Mouse (Mus musculus) stomach, embryonic 16.5 days (tissue): Measurements from ENCODE around the gene Tmem44. TPM values are rescaled to one million over a fixed set of nuclear protein-coding genes. Genes with fewer than 3 reads are reported as not detected.
"Not testable (repeated sequence)": the region's sequence is repeated elsewhere in the genome, so short reads cannot be mapped to it uniquely, and the experiment has no call there.

Experiments used
- ATAC-seq: fragments of 200-750 bp; cut with Nextera tagmentation; 2 replicates; pipeline ENCODE4 v1.8.0; 2017; ENCODE audit warnings: moderate number of reproducible peaks, moderate TSS enrichment; ENCODE audit not compliant: insufficient read depth, low FRiP score
- H3K27ac ChIP-seq: fragments of 300-500 bp; sonication (generic); 2 replicates; pipeline ENCODE4 v1.5.1; 2014; ENCODE audit warnings: low read length
- H3K27me3 ChIP-seq: fragments of 300-500 bp; sonication (generic); 2 replicates; pipeline ENCODE4 v1.6.1; 2014; ENCODE audit warnings: low read length, control low read depth, mixed read lengths; ENCODE audit not compliant: control insufficient read depth, insufficient read depth
- H3K36me3 ChIP-seq: fragments of 300-500 bp; sonication (generic); 2 replicates; pipeline ENCODE4 v1.6.1; 2014; ENCODE audit warnings: low read length; ENCODE audit not compliant: control insufficient read depth, insufficient read depth
- H3K4me1 ChIP-seq: fragments of 300-500 bp; sonication (generic); 2 replicates; pipeline ENCODE4 v1.6.1; 2014; ENCODE audit warnings: low read length, control low read depth, mixed read lengths; ENCODE audit not compliant: control insufficient read depth, insufficient read depth
- H3K4me2 ChIP-seq: fragments of 300-500 bp; sonication (generic); 2 replicates; pipeline ENCODE4 v1.6.1; 2014; ENCODE audit warnings: low read depth, low read length, mixed read lengths
- H3K4me3 ChIP-seq: fragments of 300-500 bp; sonication (generic); replicated peaks from 2 replicates; pipeline ENCODE4 v1.5.1; 2014; ENCODE audit warnings: mild to moderate bottlenecking, low read length
- H3K9ac ChIP-seq: fragments of 300-500 bp; sonication (generic); 2 replicates; pipeline ENCODE4 v1.6.1; 2014; ENCODE audit warnings: low read length
- H3K9me3 ChIP-seq: fragments of 300-500 bp; sonication (generic); replicated peaks from 2 replicates; pipeline ENCODE4 v1.6.1; 2016; ENCODE audit warnings: low read length, control low read depth; ENCODE audit not compliant: control insufficient read depth
- WGBS: fragments of 180-500 bp; shearing (Covaris S2); extraction: QIAGEN DNeasy Blood & Tissue Kit; methylation state at CpG from one replicate; pipeline ENCODE4 v1.1.7; 2014; 5-methylcytosine and 5-hydroxymethylcytosine counted together
- polyA plus RNA-seq: library from polyadenylated mRNA; unstranded; fragments of >200 nt; fragmentation: Nextera tagmentation; extraction: Ambion mirVana; gene quantifications from 2 replicates; pipeline ENCODE4 v1.2.1, GENCODE M21; 2015

Tmem44 gene
- polyA plus RNA-seq, 1 experiment from 2014 or later = 11.0 TPM

- Histone ChIP-seq H3K9ac (no peak overlapping the region), H3K36me3 (no peaks in the 10 kb centered on the region), H3K9me3 (no peaks in the 10 kb centered on the region), H3K27ac (no peak overlapping the region), H3K4me2 (no peak overlapping the region), H3K27me3 (no peaks in the 10 kb centered on the region), H3K4me1 (0 out of 2 replicates have a peak, but pooled peaks cover 3% of the 10 kb centered on the region), H3K4me3 (no peak overlapping the region)
- 56% methylated on average over 3 of the region's 3 CpGs for WGBS
- ATAC-seq = no peak
Measured at GRCm38 (mm10) chr16:30477006-30477405, 73.6 kb downstream of the Tmem44 start.

DNA sequence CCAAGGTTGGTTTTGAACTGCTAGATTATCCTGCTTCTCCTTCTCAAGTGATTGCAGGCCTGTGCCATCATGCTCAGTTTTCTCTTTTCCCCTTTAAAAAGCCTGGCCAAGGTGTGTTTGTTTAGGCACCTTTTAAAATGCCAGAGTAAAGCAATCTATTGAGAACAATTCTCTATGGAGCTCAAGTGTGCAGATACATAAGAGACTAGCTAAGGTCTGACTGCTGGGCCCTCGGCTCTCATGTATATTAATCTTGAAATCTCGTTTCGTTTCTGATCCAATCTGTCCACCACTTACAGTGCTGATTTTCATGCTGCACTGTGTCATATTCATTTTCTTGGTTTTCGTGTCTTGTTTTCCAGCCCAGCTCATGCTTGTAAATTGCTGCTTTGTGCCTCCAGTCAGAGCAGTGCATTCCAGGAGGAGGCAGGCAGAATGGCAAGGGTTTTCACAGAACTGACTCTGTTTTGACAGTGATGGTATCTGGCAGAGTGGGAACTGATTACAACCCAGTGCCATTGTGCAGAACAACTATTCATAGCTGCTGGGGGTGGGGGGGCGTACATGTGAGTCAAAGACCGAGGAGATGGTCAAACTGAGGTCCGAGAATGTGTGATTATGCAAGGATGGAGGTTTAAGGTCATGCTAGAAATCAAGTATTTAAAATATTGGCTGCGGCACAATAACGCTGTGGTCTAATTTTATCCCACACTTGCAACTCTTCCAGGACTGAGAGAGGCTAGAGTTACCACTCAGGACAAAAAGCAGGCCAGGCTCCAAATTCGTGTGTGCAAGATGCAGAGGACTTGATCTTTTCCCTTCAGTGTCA, 74.8 kb downstream of the Tmem44 start:
- H3K27ac ChIP-seq = no peak overlapping the region
- H3K4me1 ChIP-seq = 0 out of 2 replicates have a peak, but pooled peaks cover 3% of the 10 kb centered on the region
- no peak overlapping the region for H3K4me3 ChIP-seq
- WGBS = 48% methylated on average over 10 of the region's 10 CpGs
- no peaks in the 10 kb centered on the region for H3K27me3 ChIP-seq
- no peak overlapping the region for H3K4me2 ChIP-seq
- no peak for ATAC-seq
- H3K36me3 ChIP-seq = no peaks in the 10 kb centered on the region
- peaks cover 4% of the 10 kb centered on the region; the same call in 1 of the 2 replicates for H3K9me3 ChIP-seq
- H3K9ac ChIP-seq = no peak overlapping the region

DNA sequence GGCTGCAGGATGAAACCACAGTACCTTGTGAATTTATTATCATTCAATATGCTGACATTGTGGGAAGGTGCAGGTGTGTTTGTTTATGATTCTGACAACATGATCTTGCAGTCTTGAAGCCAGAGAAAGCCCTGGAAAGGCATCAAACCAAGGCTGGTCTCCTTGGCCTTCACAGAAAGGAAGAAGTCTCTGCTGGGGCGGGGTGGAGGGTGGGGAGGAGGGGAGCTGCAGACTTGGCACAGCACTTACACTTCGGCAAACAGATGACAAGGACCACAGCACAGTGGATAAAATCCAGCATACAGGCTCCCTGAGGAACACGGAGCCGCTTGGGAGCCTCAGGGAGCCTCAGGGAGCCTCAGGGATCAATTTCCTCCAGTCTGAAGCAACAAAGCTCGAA, 78.2 kb downstream of the Tmem44 start:
- no peak for ATAC-seq
- Histone ChIP-seq H3K27me3 (no peaks in the 10 kb centered on the region), H3K27ac (no peak overlapping the region), H3K4me3 (no peak overlapping the region), H3K4me1 (0 out of 2 replicates have a peak, but pooled peaks cover 3% of the 10 kb centered on the region), H3K9me3 (peaks cover 6% of the 10 kb centered on the region; the same call in 1 of the 2 replicates), H3K36me3 (no peaks in the 10 kb centered on the region), H3K9ac (no peak overlapping the region), H3K4me2 (no peak overlapping the region)
- 45% methylated on average over 5 of the region's 5 CpGs for WGBS

DNA sequence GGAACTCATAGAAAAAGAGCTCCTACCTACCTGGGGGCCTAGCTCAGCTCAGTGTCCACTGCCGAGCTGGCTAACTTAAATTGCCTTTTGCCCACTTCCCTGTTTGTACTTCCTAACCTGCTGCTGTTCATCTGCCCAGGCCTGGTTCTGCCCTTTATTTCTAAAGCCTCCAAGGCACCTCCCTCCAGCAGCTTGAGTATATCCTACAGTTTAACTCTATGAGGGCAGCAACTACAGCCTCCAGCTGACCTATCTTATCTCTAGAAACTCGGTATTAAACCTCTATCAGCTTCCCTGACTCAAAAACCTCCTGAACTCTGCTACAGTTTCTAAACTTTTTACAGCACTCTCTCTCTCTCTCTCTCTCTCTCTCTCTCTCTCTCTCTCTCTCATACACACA, 78.7 kb downstream of the Tmem44 start:
- H3K27me3 ChIP-seq = no peaks in the 10 kb centered on the region
- 42% methylated on average over 2 of the region's 2 CpGs for WGBS
- H3K36me3 ChIP-seq = no peaks in the 10 kb centered on the region
- H3K9me3 ChIP-seq = peaks cover 6% of the 10 kb centered on the region; the same call in 1 of the 2 replicates
- ATAC-seq = no peak
- H3K4me3 ChIP-seq = no peak overlapping the region
- H3K9ac ChIP-seq = no peak overlapping the region
- 0 out of 2 replicates have a peak, but pooled peaks cover 3% of the 10 kb centered on the region for H3K4me1 ChIP-seq
- no peak overlapping the region for H3K4me2 ChIP-seq
- H3K27ac ChIP-seq = no peak overlapping the region

DNA sequence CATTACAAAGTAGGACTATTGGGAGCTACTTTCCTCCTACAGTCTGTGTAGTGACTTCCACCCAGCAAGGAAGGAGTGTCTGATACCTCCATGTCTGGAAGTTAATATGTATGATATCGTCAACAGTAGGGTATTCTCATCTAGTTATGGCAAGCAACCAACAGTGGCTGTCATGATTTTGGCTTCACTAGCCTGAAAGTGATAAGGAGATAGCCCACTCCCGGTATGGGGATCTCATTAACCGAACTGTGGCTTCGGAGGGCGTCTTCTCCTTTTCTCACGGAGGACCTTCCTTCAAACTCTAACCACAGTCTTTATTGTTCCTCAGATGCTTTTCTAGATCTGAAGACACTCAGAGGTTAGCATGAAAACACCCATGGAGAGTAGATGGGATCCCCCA, 81.7 kb downstream of the Tmem44 start:
- Histone ChIP-seq H3K9ac (no peak overlapping the region), H3K4me1 (no peaks in the 10 kb centered on the region), H3K27me3 (no peaks in the 10 kb centered on the region), H3K4me3 (no peak overlapping the region), H3K4me2 (no peak overlapping the region), H3K36me3 (no peaks in the 10 kb centered on the region), H3K27ac (no peak overlapping the region), H3K9me3 (peaks cover 6% of the 10 kb centered on the region; the same call in 1 of the 2 replicates)
- WGBS = 88% methylated on average over 6 of the region's 6 CpGs
- ATAC-seq = no peak

DNA sequence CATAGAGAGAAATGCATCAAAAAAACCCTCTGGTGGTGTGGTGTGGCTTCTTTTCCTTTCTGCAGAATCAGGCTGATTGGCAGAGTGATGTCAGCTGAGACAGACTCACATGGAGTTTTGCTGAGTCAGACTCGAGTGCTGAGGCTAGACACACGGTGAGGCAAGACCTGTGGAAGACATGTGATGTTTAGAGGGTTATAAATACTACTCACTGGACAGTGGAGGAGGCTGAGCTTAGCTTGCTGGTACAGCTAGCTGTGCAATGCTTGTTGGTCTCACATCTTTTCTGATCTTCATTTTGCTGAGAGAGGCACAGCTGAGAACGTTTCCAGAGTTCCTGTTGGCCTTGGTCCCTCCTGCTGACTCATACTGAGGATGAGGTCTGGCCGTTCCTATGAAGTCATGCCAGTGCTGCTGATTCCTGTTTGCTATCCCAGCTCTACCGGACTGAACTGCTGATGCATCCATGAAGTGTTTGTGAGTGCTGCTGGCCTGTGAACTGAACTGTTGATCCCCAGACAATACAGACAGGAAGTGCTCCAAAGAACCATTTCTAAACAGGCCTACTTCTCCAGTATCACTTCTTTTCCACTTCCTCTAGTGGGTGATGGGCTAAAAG, 84.9 kb downstream of the Tmem44 start:
- Histone ChIP-seq H3K4me1 (no peaks in the 10 kb centered on the region), H3K9me3 (peaks cover 7% of the 10 kb centered on the region; the same call in 1 of the 2 replicates), H3K4me3 (no peak overlapping the region), H3K27ac (no peak overlapping the region), H3K9ac (no peak overlapping the region), H3K4me2 (no peak overlapping the region), H3K36me3 (no peaks in the 10 kb centered on the region), H3K27me3 (no peaks in the 10 kb centered on the region)
- WGBS = 63% methylated on average over 5 of the region's 5 CpGs
- no peak for ATAC-seq

GRCm38 (mm10) chr16:30464742-30465141, 85.9 kb downstream of the Tmem44 start:
- 78% methylated on average over 3 of the region's 3 CpGs for WGBS
- not testable (repeated sequence) for H3K9ac ChIP-seq, H3K27me3 ChIP-seq, H3K4me3 ChIP-seq, ATAC-seq, H3K27ac ChIP-seq, H3K4me1 ChIP-seq, H3K36me3 ChIP-seq, H3K4me2 ChIP-seq, H3K9me3 ChIP-seq

Other genes with a start within 250 kb of the Tmem44 start
- gene Gp5, start 240.1 kb downstream of the Tmem44 start, polyA plus RNA-seq = 0.52 and 0.54 TPM in 2 replicates
- 9.1 and 12.0 TPM in 2 replicates for gene Atp13a3, start 144.9 kb downstream of the Tmem44 start, polyA plus RNA-seq
- gene Lsg1, start 36.8 kb upstream of the Tmem44 start, polyA plus RNA-seq = 50.3 and 51.6 TPM in 2 replicates
- 15.5 and 16.7 TPM in 2 replicates for gene Fam43a, start 48.9 kb upstream of the Tmem44 start, polyA plus RNA-seq